In genomic region chrX:167386647-167387046, GRCm38 (mm10) we compare ENCODE assay signal across 21 mouse cellular contexts. TPM values are rescaled to one million over a fixed set of nuclear protein-coding genes. Genes with fewer than 3 reads are reported as not detected.
"Had no signal": no experiment of that assay in that cellular context is flagged by ENCODE, and none has a peak within 500 bp of the region (broad histone marks: within the 10 kb centered on the region; RNA-seq: fewer than 3 reads in every experiment).

No protein-coding gene starts in this region.

- H3K4me3 ChIP-seq: limb, embryonic 12.5 days; limb, embryonic 15.5 days; megakaryocyte, embryonic 14.5 days; midbrain, embryonic 10.5 days; midbrain, embryonic 13.5 days; myocyte had no signal

- H3K4me2 ChIP-seq: limb, embryonic 12.5 days; limb, embryonic 15.5 days; liver, embryonic 11.5 days; midbrain, embryonic 13.5 days had no signal

- H3K9ac ChIP-seq: limb, embryonic 12.5 days; limb, embryonic 15.5 days; liver, embryonic 14.5 days; liver, postnatal 0 days; midbrain, embryonic 13.5 days had no signal

- H3K9me3 ChIP-seq: limb, embryonic 12.5 days; limb, embryonic 15.5 days; megakaryocyte, embryonic 14.5 days; midbrain, embryonic 10.5 days; midbrain, embryonic 13.5 days had no signal

- H3K36me3 ChIP-seq: limb, embryonic 12.5 days; limb, embryonic 15.5 days; midbrain, embryonic 10.5 days; midbrain, embryonic 13.5 days had no signal

- H3K27ac ChIP-seq: hindbrain, postnatal 0 days; limb, embryonic 12.5 days; limb, embryonic 15.5 days; liver, embryonic 14.5 days; midbrain, embryonic 10.5 days; midbrain, embryonic 13.5 days had no signal

- DNase-seq: kidney, adult 18-20 months; kidney, adult 9 months; kidney, postnatal 14 days; kidney, postnatal 4 days; left cerebral cortex, postnatal 4 days; liver, postnatal 0 days; right cerebral cortex, postnatal 14 days; right cerebral cortex, postnatal 4 days; thymus, postnatal 25 days had no signal

- ATAC-seq: hindbrain, postnatal 0 days; inflammation-experienced regulatory T-cells, adult 6 months; intestine, embryonic 16.5 days; liver, postnatal 0 days; midbrain, embryonic 13.5 days; midbrain, embryonic 16.5 days had no signal

- H3K4me1 ChIP-seq: limb, embryonic 12.5 days; limb, embryonic 15.5 days; midbrain, embryonic 13.5 days had no signal

RNA-seq across cellular contexts. Expression of gene Tlr7, which starts 56.3 kb away (rescaled TPM):
- polyA plus RNA-seq: myocyte had no signal
